Mouse (Mus musculus) v-Abl transformed pro-B cells (cell line): Measurements from ENCODE around the gene Rap1b.

Experiments used
- in situ Hi-C, 2 experiments: fragments of 400-800 bp; cut with MboI; formaldehyde crosslinking; loops; one replicate each; pipeline ENCODE4 v1.15.1; 2025; ENCODE audit not compliant: unreplicated experiment in 2 of 2

Gene Rap1b

GRCm38 (mm10) chr10:117829022-117829421 lies 16.8 kb downstream of the Rap1b start:
- in situ Hi-C loops: loop anchor here in 1 of 2 experiments (25.0 kb wide), 1 partner anchor 1408 kb away; the partner anchor contains the start of gene Cand1

DNA sequence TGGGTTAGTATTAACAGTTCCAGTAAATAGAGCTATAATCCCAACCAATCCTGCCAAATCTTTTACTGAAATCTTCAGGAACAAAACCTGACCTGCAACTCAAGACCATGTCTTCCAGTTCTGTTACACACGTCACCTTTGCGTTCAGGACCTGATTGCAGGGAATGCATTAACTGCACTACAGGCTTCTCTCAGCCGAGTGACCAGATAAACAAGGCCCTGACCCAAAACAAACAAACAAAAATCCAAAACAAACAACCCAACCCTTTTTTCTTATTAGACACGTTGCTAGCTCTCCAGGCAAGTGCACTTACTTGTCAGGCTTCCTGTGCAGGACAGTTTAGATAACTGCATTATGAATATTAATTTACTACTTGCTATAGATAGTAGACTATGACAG lies 17.3 kb downstream of the Rap1b start:
- in situ Hi-C loops: loop anchor here in 1 of 2 experiments (25.0 kb wide), 1 partner anchor 1409 kb away; the partner anchor contains the start of gene Cand1

- in situ Hi-C loops: loop anchor here in 1 of 2 experiments (25.0 kb wide), 2 partner anchors 313 to 1413 kb away; partner anchors contain the start of genes Cand1 and Mdm1
Measured at GRCm38 (mm10) chr10:117824647-117825046, 21.2 kb downstream of the Rap1b start.

- in situ Hi-C loops: loop anchor here in 1 of 2 experiments (25.0 kb wide), 1 partner anchor 313 kb away; the partner anchor contains the start of gene Mdm1
Measured at GRCm38 (mm10) chr10:117824139-117824538, 21.7 kb downstream of the Rap1b start.

GRCm38 (mm10) chr10:117823321-117823720 lies 22.5 kb downstream of the Rap1b start:
- in situ Hi-C loops: loop anchor here in 1 of 2 experiments (25.0 kb wide), 1 partner anchor 314 kb away; the partner anchor contains the start of gene Mdm1

GRCm38 (mm10) chr10:117818600-117818999 lies 27.2 kb downstream of the Rap1b start:
- in situ Hi-C loops: loop anchor here in 1 of 2 experiments (25.0 kb wide), 1 partner anchor 319 kb away; the partner anchor contains the start of gene Mdm1

DNA sequence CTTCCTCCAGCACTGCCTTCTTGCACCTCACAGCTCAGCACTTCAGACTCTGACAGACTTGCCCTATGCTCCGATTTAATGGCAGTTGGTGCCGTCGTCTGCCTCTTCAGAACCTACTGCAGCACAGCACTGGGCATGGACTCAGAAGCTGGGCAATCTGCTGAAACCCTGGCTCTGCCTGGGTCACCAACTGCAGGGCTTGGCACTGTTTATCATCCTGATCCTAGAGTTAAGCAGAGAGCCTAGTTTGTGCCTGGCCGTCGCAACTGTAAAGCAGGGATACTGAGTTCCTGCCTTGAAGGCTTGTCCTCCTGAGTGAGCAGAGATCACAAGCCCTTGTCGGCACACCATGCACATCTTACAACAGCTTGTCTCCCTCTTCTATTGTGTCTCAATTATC lies 29.1 kb downstream of the Rap1b start:
- in situ Hi-C loops: loop anchor here in 1 of 2 experiments (25.0 kb wide), 1 partner anchor 321 kb away; the partner anchor contains the start of gene Mdm1

- in situ Hi-C loops: loop anchor here in 1 of 2 experiments (25.0 kb wide), 1 partner anchor 325 kb away; the partner anchor contains the start of gene Mdm1
Measured at GRCm38 (mm10) chr10:117812501-117812900, 33.3 kb downstream of the Rap1b start.

DNA sequence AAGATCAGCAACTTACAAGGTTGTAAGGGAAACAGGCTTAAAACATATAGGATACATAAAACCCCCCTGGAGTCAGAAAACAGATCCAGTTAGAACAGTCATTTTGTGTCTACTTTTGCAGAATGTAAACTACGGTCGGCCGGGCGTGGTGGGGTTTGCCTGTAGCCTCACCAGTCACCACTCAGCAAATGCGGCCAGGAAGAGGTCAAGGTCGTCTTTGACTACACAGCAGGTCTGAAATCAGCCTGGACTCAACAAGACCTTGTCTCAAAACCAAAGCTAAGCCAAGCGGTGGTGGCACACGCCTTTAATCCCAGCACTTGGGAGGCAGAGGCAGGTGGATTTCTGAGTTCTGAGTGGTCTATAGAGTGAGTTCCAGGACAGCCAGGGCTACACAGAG lies 34.3 kb downstream of the Rap1b start:
- in situ Hi-C loops: loop anchor here in 1 of 2 experiments (25.0 kb wide), 1 partner anchor 326 kb away; the partner anchor contains the start of gene Mdm1

- in situ Hi-C loops: loop anchor here in 1 of 2 experiments (25.0 kb wide), 1 partner anchor 327 kb away; the partner anchor contains the start of gene Mdm1
Measured at GRCm38 (mm10) chr10:117810506-117810905, 35.3 kb downstream of the Rap1b start.

DNA sequence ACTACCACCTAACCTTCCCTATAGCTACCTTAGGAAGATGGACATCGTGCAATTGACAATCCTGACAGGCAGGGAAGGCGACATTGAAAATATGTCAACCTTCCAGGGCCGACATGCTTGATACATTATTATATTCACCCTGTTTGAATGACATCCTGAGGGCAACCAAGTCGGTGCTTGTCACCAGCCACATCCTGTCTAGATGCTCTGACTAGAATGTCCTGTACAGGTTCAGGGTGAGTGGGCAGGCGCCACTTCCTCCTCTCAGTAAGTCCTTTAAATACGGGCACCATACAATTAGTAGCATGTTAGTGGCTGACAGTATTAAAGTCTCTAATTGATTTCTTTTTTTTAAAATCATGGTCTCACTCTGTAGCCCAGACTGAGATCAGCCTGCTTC lies 37.8 kb downstream of the Rap1b start:
- in situ Hi-C loops: loop anchor here in 1 of 2 experiments (25.0 kb wide), 1 partner anchor 329 kb away; the partner anchor contains the start of gene Mdm1

DNA sequence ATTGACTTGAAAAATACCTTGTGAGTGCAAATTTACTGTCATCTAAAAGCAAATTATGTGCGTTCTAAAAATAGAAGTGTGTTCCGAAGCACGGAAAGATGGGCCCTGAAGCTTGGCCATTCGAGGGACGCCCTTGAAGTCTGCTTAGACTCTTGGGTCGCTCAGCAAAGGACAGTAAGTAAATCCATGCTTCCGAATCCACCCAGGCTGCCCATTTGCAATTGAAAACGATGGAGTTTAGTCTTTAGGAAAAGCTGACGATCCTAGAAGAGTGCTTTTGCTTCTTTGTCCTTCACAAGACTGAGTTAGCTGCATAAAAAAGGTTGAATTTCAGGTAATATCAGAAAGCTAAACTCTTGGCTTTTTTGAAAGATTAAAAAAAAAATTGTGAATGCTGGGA lies 39.9 kb downstream of the Rap1b start:
- in situ Hi-C loops: loop anchor here in 1 of 2 experiments (25.0 kb wide), 1 partner anchor 331 kb away; the partner anchor contains the start of gene Mdm1

DNA sequence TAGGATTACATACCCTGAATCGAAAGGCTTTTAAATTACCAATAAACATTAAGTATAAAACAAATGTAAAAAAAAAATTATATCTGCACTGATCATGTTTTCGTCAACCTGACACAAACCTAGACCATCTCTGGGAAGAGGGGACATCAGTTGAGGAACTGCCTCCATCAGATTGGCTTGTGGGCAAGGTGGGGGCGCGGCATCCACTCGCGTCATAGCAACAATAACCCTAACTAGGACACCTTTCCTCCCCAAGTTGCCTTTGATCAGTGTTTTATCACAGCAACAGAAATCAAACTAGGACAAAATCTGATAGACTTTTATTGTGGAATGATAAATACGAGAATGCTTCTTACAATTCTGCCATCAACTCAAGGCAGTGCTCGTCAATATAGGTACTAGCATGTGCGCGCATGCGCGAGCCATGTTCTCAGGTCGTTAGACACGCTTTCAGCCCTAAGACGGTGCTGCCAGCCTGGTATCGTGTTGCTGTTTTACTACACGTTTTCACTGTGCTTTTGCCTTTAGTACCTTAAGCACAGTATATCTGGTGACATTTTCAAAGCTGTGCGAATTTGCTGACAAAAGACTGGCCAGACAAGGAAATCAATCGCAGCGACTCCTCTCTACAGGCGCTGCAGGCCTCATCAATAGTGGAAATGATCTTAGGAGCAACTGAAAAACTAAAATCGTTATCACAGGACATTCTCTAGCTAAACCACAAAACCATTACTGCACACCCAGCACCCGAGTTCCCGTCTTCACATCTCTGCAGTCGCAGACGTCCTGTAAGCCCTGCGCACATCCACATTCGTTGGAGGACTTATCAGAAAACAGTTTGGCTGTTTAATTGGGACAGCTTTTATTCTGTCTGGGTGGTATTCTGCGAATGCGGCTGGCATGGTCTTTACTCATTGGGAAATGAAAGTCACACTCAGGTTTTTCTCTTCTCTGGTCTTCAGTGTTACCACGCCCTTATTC lies 41.7 kb downstream of the Rap1b start:
- in situ Hi-C loops: loop anchor here in 1 of 2 experiments (25.0 kb wide), 1 partner anchor 333 kb away; the partner anchor contains the start of gene Mdm1

DNA sequence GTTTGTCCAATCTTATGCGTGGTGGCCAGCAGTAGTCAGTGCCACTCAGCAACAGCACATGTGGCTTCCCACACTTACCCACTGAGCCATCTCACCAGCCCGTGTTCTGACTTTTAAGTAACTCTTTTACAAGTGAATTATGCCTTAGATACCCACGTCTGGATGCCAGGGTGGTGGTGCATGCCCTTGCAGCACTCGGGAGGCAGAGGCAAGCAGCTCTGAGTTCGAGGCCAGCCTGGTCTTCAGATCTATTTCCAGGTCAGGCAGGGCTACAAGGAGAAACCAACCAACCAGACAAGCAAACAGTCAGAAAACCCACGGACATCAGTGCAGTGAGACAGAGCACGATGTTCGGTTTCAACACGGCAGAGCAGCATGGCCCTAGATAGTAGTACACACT lies 43.9 kb downstream of the Rap1b start:
- in situ Hi-C loops: loop anchor here in 1 of 2 experiments (25.0 kb wide), 1 partner anchor 335 kb away; the partner anchor contains the start of gene Mdm1

GRCm38 (mm10) chr10:117799806-117800205 lies 46.0 kb downstream of the Rap1b start:
- in situ Hi-C loops: loop anchor here in 1 of 2 experiments (25.0 kb wide), 1 partner anchor 337 kb away; the partner anchor contains the start of gene Mdm1

- in situ Hi-C loops: no loop called here
Measured at GRCm38 (mm10) chr10:117798436-117799035, 47.3 kb downstream of the Rap1b start.

GRCm38 (mm10) chr10:117797684-117798083 lies 48.2 kb downstream of the Rap1b start:
- in situ Hi-C loops: no loop called here

DNA sequence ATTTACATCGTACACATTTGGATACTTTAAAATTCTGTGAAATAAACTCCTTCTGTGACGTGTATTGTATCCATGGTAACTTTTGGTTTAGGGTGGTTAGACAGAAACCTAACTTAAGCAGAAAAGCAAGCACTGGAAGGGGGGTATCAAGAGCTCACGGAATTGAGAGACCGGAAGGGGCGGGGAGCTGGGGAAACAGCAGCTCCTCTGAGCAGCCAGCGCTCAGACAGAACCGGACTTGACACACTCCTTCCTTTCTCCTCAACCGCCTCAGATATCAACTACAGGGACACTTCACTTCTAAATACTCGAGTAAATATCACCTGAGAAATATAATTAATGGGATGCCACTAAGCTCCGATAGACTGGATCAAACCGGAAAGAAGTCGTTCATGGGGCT lies 48.7 kb downstream of the Rap1b start:
- in situ Hi-C loops: no loop called here

- in situ Hi-C loops: no loop called here
Measured at GRCm38 (mm10) chr10:117796181-117796580, 49.7 kb downstream of the Rap1b start.

DNA sequence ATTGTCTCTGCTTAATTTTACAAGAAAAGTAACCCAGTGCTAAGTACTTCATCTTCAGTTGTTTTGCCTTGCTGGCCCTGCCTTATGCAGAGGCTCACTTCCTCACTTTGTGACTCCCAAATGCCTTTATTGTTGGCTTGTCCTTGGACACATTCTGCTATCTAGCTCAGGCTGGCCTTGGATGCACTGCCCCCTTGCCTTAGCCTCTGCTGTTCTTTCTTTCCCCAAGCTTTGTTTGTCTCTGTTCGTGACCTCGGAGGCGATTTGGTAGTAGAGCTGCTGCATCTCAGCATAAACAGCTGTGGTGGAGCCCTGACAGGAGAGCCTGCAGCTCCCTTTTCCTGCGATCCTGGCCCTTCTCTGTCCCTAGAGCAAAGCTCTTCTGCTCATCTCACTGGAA lies 50.6 kb downstream of the Rap1b start:
- in situ Hi-C loops: no loop called here
